Mouse (Mus musculus): Measurements from ENCODE around the gene Gm29776. TPM values are rescaled to one million over a fixed set of nuclear protein-coding genes. Genes with fewer than 3 reads are reported as not detected.

The Gm29776 gene
- total RNA-seq, 2 experiments from 2014 or later = not detected

DNA sequence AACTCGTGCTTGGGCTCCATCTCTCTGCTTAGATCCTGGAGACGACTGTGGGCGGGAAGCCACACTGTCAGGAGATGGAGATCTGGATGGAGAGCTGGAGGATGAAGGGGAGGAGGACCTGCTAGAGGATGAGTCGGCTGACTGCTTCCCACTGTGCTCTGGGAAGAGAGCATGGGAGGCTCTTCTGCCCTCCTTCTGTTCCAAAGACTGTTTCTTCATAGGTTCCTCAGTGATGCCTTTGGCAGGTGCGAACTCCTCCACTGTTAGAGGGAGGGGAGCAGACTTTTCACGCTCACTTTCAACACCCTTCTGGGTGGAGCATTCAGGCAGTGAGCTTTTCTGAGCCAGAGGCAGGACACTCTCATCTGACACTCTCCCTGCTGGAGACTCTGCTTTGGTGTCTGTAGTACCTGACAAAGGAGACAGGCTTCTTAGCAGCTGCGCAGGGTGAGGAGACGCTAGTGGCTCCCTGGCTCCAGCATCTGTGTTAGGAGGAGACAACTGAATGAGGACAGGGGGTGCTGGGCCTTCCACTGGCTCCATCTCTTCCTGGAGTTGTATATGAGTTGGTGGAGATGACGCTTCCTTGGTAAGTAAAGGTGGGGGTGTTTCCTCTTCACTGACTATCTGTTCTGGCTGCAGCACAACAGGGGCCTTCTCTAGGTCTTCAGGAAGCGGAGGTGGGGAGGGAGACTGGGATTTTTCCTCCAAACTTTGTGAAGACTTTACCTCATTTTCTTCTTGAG, 34.0 kb downstream of the Gm29776 start:
- intact Hi-C loops (cut with DNase I) = no loop called here
- peak; percentile 60 to 72 for DNase-seq (ENCODE audit: low spot score in 2 of 2)

DNA sequence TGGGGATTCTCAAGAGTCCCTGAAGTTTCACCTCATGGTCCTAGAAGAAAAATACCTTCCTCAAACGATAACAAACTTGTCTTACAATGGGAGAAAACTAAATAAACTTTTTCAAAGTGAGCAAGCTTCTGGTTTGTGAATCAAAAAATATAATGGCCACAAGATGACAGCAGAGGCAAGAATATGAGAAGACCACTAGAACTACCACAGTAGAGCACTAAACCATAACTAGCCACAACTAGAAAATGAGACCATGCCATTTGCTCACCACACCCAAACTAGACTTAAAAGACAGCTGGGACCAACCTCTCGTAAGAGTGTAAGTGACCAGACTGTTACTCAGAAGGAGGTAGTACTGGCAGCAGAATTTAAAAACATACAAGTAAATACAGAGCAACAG, 38.6 kb downstream of the Gm29776 start:
- DNase-seq (ENCODE audit: low spot score in 2 of 2) = no peak
- intact Hi-C loops (cut with DNase I) = no loop called here

DNA sequence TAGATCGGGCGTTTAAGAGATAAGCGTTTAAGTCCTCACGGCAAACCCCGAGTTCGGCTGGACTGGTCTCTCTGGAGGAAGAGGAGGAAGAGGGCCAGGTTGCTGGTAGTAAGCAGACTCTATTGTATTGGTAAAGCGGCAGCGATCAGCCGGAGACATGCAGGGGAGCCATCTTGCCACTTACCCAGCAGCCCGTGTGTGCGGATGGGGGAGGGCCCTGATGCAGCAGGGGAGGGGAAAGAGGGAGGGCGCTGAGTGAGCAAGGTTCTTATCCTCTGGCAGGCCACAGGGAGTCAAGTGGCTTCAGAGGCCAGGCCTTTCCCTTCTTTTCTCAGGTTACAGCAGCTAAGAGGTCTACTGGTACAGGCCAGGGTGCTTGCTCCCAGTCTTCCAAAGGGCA, 45.1 kb downstream of the Gm29776 start:
- intact Hi-C loops (cut with DNase I) = loop anchor here (5.0 kb wide), 1 partner anchor 34 kb away; the partner anchor contains the start of genes 1700123O20Rik and Acin1
- DNase-seq (ENCODE audit: low spot score in 2 of 2) = peak; percentile 81 to 83

DNA sequence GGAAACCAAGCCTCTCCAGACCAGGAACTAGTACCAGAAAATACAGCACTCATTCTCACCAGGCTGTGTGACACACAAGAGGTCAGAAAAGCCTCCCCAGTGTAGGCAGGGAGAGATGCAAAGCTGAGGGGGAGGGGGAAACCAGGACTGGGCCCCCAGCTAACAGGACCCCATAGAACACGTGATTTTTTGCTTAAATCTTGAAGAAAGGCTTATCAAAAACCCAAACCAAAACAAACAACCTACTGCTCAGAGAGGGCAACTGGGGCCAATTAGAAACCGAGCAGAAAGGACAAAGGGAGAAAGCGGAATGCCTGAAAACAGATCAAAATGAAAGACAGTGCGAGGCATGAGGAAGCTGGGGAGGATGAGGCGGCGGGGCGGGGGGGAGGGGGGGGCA, 45.8 kb downstream of the Gm29776 start:
- intact Hi-C loops (cut with DNase I) = loop anchor here (5.0 kb wide), 1 partner anchor 35 kb away; the partner anchor contains the start of genes 1700123O20Rik and Acin1
- DNase-seq (ENCODE audit: low spot score in 2 of 2) = no peak

- intact Hi-C loops (cut with DNase I) = loop anchor here (1.0 to 5.0 kb wide), 2 partner anchors 36 to 50 kb away; partner anchors contain the start of genes 1700123O20Rik and Acin1
- no peak for DNase-seq (ENCODE audit: low spot score in 2 of 2)
Measured at GRCm38 (mm10) chr14:54651556-54651955, 47.1 kb downstream of the Gm29776 start.

- peak; percentile 65 to 74 for DNase-seq (ENCODE audit: low spot score in 2 of 2)
- intact Hi-C loops (cut with DNase I) = loop anchor here (1.0 to 5.0 kb wide), 2 partner anchors 36 to 50 kb away; partner anchors contain the start of genes 1700123O20Rik and Acin1
Measured at GRCm38 (mm10) chr14:54650621-54651454, 47.8 kb downstream of the Gm29776 start.

GRCm38 (mm10) chr14:54647900-54648299, 50.7 kb downstream of the Gm29776 start:
- DNase-seq (ENCODE audit: low spot score in 2 of 2) = no peak
- intact Hi-C loops (cut with DNase I) = no loop called here

- intact Hi-C loops (cut with DNase I) = no loop called here
Measured at GRCm38 (mm10) chr14:54646898-54647636, 51.6 kb downstream of the Gm29776 start.

GRCm38 (mm10) chr14:54646455-54646854, 52.2 kb downstream of the Gm29776 start:
- intact Hi-C loops (cut with DNase I) = no loop called here

More at GRCm38 (mm10) chr14:54646898-54647636, 51.6 kb downstream of the Gm29776 start:
- DNase-seq (ENCODE audit: low spot score in 2 of 2) = no peak

DNA sequence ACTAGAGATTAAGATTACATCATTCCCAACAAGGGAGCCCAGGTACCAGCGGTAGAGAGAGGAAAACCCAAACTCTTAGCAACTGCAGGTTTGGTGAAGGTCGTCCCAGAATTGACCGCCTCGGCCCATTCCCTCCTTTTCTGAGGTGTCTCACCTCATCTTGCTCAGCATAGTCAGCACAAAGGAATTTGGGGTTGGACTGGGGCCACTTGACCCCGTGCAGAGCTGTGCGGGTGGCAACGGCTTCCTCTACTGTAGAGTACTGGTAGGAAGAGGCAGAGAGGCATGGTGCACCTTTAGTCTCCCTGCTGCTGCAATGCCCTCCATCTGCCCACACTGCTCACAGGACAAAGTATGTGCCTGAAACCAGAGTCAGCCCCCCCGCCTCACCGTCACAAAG, 54.3 kb downstream of the Gm29776 start:
- intact Hi-C loops (cut with DNase I) = loop anchor here (5.0 kb wide), 3 partner anchors 37 to 417 kb away; partner anchors contain the start of gene 4931414P19Rik
- no peak for DNase-seq (ENCODE audit: low spot score in 2 of 2)

More at GRCm38 (mm10) chr14:54646455-54646854, 52.2 kb downstream of the Gm29776 start:
- DNase-seq (ENCODE audit: low spot score in 2 of 2) = no peak

- intact Hi-C loops (cut with DNase I) = loop anchor here (5.0 kb wide), 3 partner anchors 36 to 416 kb away; partner anchors contain the start of gene 4931414P19Rik
- DNase-seq (ENCODE audit: low spot score in 2 of 2) = no peak
Measured at GRCm38 (mm10) chr14:54643011-54643410, 55.6 kb downstream of the Gm29776 start.

Small RNA genes lying within 50 kb of the gene (microRNA-seq; reads per million reads assigned to microRNA genes)
- 1.5 reads per million for gene Mir6948

Other genes starting within 250 kb of the Gm29776 start
- gene Lrp10, start 234.7 kb downstream of the Gm29776 start, total RNA-seq (2021) = 10 to 100 TPM; 24.1 to 24.4 TPM
- gene Rem2, start 222.7 kb downstream of the Gm29776 start, total RNA-seq (2021) = 1 to 10 TPM; 7.0 to 7.7 TPM
- 10 to 100 TPM; 47.7 to 58.0 TPM for gene Prmt5, start 181.3 kb downstream of the Gm29776 start, total RNA-seq (2021)
- gene Haus4, start 144.2 kb downstream of the Gm29776 start, total RNA-seq (2021) = 1 to 10 TPM; 1.6 to 4.7 TPM
- 1 to 10 TPM; 1.5 to 2.0 TPM for gene Ajuba, start 121.3 kb downstream of the Gm29776 start, total RNA-seq (2021)
- 1 to 10 TPM; 6.6 to 8.4 TPM for gene 4931414P19Rik, start 92.8 kb downstream of the Gm29776 start, total RNA-seq (2021)
- gene Psmb5, start 80.8 kb downstream of the Gm29776 start, total RNA-seq (2021) = 100 to 1,000 TPM; 164 to 176 TPM
- gene Psmb11, start 77.4 kb downstream of the Gm29776 start, total RNA-seq (2021) = under 1 TPM; 0.27 to 0.30 TPM
- gene Gm17606, start 57.9 kb downstream of the Gm29776 start, total RNA-seq (2021) = not detected
- 1 to 10 TPM; 7.0 to 9.6 TPM for gene Cdh24, start 57.5 kb downstream of the Gm29776 start, total RNA-seq (2021)
- 10 to 100 TPM; 22.6 to 23.1 TPM for gene 1700123O20Rik, start 12.6 kb downstream of the Gm29776 start, total RNA-seq (2021)
- 100 to 1,000 TPM; 126 to 237 TPM for gene Acin1, start 11.9 kb downstream of the Gm29776 start, total RNA-seq (2021)
- gene Cebpe, start 13.3 kb upstream of the Gm29776 start, total RNA-seq (2021) = not detected
- gene Slc7a8, start 83.1 kb upstream of the Gm29776 start, total RNA-seq (2021) = 10 to 100 TPM; 54.7 to 64.8 TPM
- gene Rnf212b, start 115.3 kb upstream of the Gm29776 start, total RNA-seq (2021) = not detected
- 10 to 100 TPM; 15.9 to 22.1 TPM for gene Homez, start 172.1 kb upstream of the Gm29776 start, total RNA-seq (2021)
- gene Ppp1r3e, start 178.7 kb upstream of the Gm29776 start, total RNA-seq (2021) = 10 to 100 TPM; 15.2 to 17.2 TPM
- 100 to 1,000 TPM; 131 to 145 TPM for gene Bcl2l2, start 184.5 kb upstream of the Gm29776 start, total RNA-seq (2021)
- not detected for gene Gm20521, start 184.6 kb upstream of the Gm29776 start, total RNA-seq (2021)
- gene Pabpn1, start 193.7 kb upstream of the Gm29776 start, total RNA-seq (2021) = 100 to 1,000 TPM; 194 to 280 TPM
- gene Slc22a17, start 214.3 kb upstream of the Gm29776 start, total RNA-seq (2021) = 100 to 1,000 TPM; 618 to 651 TPM
- 1 to 10 TPM; 7.1 to 7.3 TPM for gene Efs, start 227.3 kb upstream of the Gm29776 start, total RNA-seq (2021)
- not detected for gene Il25, start 233.9 kb upstream of the Gm29776 start, total RNA-seq (2021)
- 10 to 100 TPM; 56.6 to 59.4 TPM for gene Cmtm5, start 237.4 kb upstream of the Gm29776 start, total RNA-seq (2021)

All from left cerebral cortex, postnatal 36 days (tissue).